Mouse (Mus musculus) limb, embryonic 12.5 days (tissue): ENCODE results near the gene Irf7. TPM values are rescaled to one million over a fixed set of nuclear protein-coding genes. Genes with fewer than 3 reads are reported as not detected.
"Not testable (repeated sequence)": the region's sequence is repeated elsewhere in the genome, so short reads cannot be mapped to it uniquely, and the experiment has no call there.

ENCODE experiments used
- ATAC-seq: fragments of 200-750 bp; cut with Nextera tagmentation; 2 replicates; pipeline ENCODE4 v1.8.0; 2017; ENCODE audit warnings: low read depth, moderate TSS enrichment; ENCODE audit not compliant: insufficient number of reproducible peaks, insufficient read depth, low FRiP score, low TSS enrichment
- H3K27ac ChIP-seq: fragments of 300-500 bp; sonication (generic); 2 replicates; pipeline ENCODE4 v1.5.1; 2016; ENCODE audit warnings: mild to moderate bottlenecking, moderate library complexity
- H3K27me3 ChIP-seq: fragments of 300-500 bp; sonication (generic); 2 replicates; pipeline ENCODE4 v1.6.1; 2016; ENCODE audit warnings: mild to moderate bottlenecking, moderate library complexity
- H3K36me3 ChIP-seq: fragments of 300-500 bp; sonication (generic); 2 replicates; pipeline ENCODE4 v1.6.1; 2016; ENCODE audit warnings: mild to moderate bottlenecking, moderate library complexity
- H3K4me1 ChIP-seq: fragments of 300-500 bp; sonication (generic); replicated peaks from 2 replicates; pipeline ENCODE4 v1.6.1; 2016
- H3K4me2 ChIP-seq: fragments of 300-500 bp; sonication (generic); 2 replicates; pipeline ENCODE4 v1.6.1; 2016; ENCODE audit warnings: mild to moderate bottlenecking, moderate library complexity
- H3K4me3 ChIP-seq: fragments of 300-500 bp; sonication (generic); replicated peaks from 2 replicates; pipeline ENCODE4 v1.5.1; 2016; ENCODE audit warnings: mild to moderate bottlenecking
- H3K9ac ChIP-seq: fragments of 300-500 bp; sonication (generic); replicated peaks from 2 replicates; pipeline ENCODE4 v1.6.1; 2016; ENCODE audit warnings: mild to moderate bottlenecking, moderate library complexity
- H3K9me3 ChIP-seq: fragments of 300-500 bp; sonication (generic); 2 replicates; pipeline ENCODE4 v1.6.1; 2016; ENCODE audit warnings: mild to moderate bottlenecking, moderate library complexity
- WGBS: fragments of 180-500 bp; shearing (Covaris S2); methylation state at CpG from one replicate; pipeline ENCODE4 v1.1.7; 2016; 5-methylcytosine and 5-hydroxymethylcytosine counted together
- polyA plus RNA-seq: library from polyadenylated mRNA; unstranded; fragments of >200 nt; fragmentation: Nextera tagmentation; extraction: Ambion mirVana; gene quantifications from 2 replicates; pipeline ENCODE4 v1.2.1, GENCODE M21; 2016

The Irf7 gene
- polyA plus RNA-seq, 1 experiment from 2014 or later = 0.51 TPM

GRCm38 (mm10) chr7:141275356-141275755 lies 9.1 kb upstream of the Irf7 start:
- no peak overlapping the region for H3K27ac ChIP-seq
- WGBS = 80% methylated on average over 9 of the region's 9 CpGs
- peaks cover 23% of the 10 kb centered on the region for H3K4me1 ChIP-seq
- peaks cover 21% of the 10 kb centered on the region for H3K27me3 ChIP-seq
- H3K9me3 ChIP-seq = no peaks in the 10 kb centered on the region
- no peak for ATAC-seq
- H3K9ac ChIP-seq = no peak overlapping the region
- no peak overlapping the region for H3K4me2 ChIP-seq
- no peak overlapping the region for H3K4me3 ChIP-seq
- H3K36me3 ChIP-seq = no peaks in the 10 kb centered on the region

- H3K9ac ChIP-seq = no peak overlapping the region
- no peaks in the 10 kb centered on the region for H3K9me3 ChIP-seq
- no peak overlapping the region for H3K27ac ChIP-seq
- no peak for ATAC-seq
- WGBS = 87% methylated on average over 3 of the region's 3 CpGs
- H3K4me3 ChIP-seq = no peak overlapping the region
- H3K4me2 ChIP-seq = no peak overlapping the region
- H3K4me1 ChIP-seq = peaks cover 13% of the 10 kb centered on the region; the same call in 1 of the 2 replicates
- peaks cover 4% of the 10 kb centered on the region; the same call in 1 of the 2 replicates for H3K27me3 ChIP-seq
- H3K36me3 ChIP-seq = no peaks in the 10 kb centered on the region
Observed at GRCm38 (mm10) chr7:141270631-141271030, 4.3 kb upstream of the Irf7 start.

- no peak for ATAC-seq
- Histone ChIP-seq H3K9me3 (no peaks in the 10 kb centered on the region), H3K4me2 (0 out of 2 replicates have a peak overlapping the region, but pooled peaks have one; percentile 1)
Observed at GRCm38 (mm10) chr7:141269273-141269545, 2.9 kb upstream of the Irf7 start.

GRCm38 (mm10) chr7:141268466-141269272 lies 2.4 kb upstream of the Irf7 start:
- Histone ChIP-seq H3K4me3 (no peak overlapping the region), H3K27me3 (peaks cover 4% of the 10 kb centered on the region; the same call in 1 of the 2 replicates), H3K9ac (no peak overlapping the region), H3K9me3 (no peaks in the 10 kb centered on the region), H3K4me2 (0 out of 2 replicates have a peak overlapping the region, but pooled peaks have one; percentile 1), H3K4me1 (peaks cover 17% of the 10 kb centered on the region; the same call in 1 of the 2 replicates), H3K36me3 (peaks cover 7% of the 10 kb centered on the region), H3K27ac (no peak overlapping the region)
- ATAC-seq = no peak
- WGBS = 79% methylated on average over 24 of the region's 24 CpGs

More at GRCm38 (mm10) chr7:141269273-141269545, 2.9 kb upstream of the Irf7 start:
- H3K4me3 ChIP-seq = no peak overlapping the region
- 85% methylated on average over 14 of the region's 14 CpGs for WGBS
- no peak overlapping the region for H3K9ac ChIP-seq
- peaks cover 2% of the 10 kb centered on the region for H3K36me3 ChIP-seq
- no peak overlapping the region for H3K27ac ChIP-seq
- H3K27me3 ChIP-seq = peaks cover 4% of the 10 kb centered on the region; the same call in 1 of the 2 replicates
- peaks cover 17% of the 10 kb centered on the region; the same call in 1 of the 2 replicates for H3K4me1 ChIP-seq

GRCm38 (mm10) chr7:141265411-141265738 lies 906 bp downstream of the Irf7 start:
- Histone ChIP-seq H3K36me3 (peaks cover 40% of the 10 kb centered on the region), H3K4me1 (peaks cover 17% of the 10 kb centered on the region; the same call in 1 of the 2 replicates), H3K27me3 (peaks cover 4% of the 10 kb centered on the region; the same call in 1 of the 2 replicates), H3K27ac (peak overlapping the region; percentile 47; the same call in 1 of the 2 replicates), H3K4me2 (peak overlapping the region; percentile 81), H3K9me3 (no peaks in the 10 kb centered on the region), H3K9ac (no peak overlapping the region), H3K4me3 (no peak overlapping the region; the same call in 1 of the 2 replicates)
- WGBS = 38% methylated on average over 11 of the region's 11 CpGs
- ATAC-seq = no peak

- Histone ChIP-seq H3K4me2 (peak overlapping the region; percentile 81), H3K27ac (no peak overlapping the region), H3K9ac (no peak overlapping the region), H3K4me1 (peaks cover 17% of the 10 kb centered on the region; the same call in 1 of the 2 replicates), H3K9me3 (no peaks in the 10 kb centered on the region), H3K27me3 (peaks cover 4% of the 10 kb centered on the region; the same call in 1 of the 2 replicates), H3K36me3 (peaks cover 45% of the 10 kb centered on the region), H3K4me3 (no peak overlapping the region)
- 30% methylated on average over 12 of the region's 12 CpGs for WGBS
- peak; percentile 53; the same call in 1 of the 2 replicates for ATAC-seq
Observed at GRCm38 (mm10) chr7:141264761-141265410, 1.4 kb downstream of the Irf7 start.

- Histone ChIP-seq H3K9ac (no peak overlapping the region), H3K4me3 (no peak overlapping the region), H3K36me3 (peaks cover 52% of the 10 kb centered on the region), H3K27ac (no peak overlapping the region), H3K27me3 (peaks cover 4% of the 10 kb centered on the region; the same call in 1 of the 2 replicates), H3K4me1 (peaks cover 17% of the 10 kb centered on the region; the same call in 1 of the 2 replicates), H3K9me3 (no peaks in the 10 kb centered on the region), H3K4me2 (no peak overlapping the region)
- no peak for ATAC-seq
- WGBS = 70% methylated on average over 11 of the region's 11 CpGs
Observed at GRCm38 (mm10) chr7:141264041-141264700, 2.1 kb downstream of the Irf7 start.

- H3K4me1 ChIP-seq = peaks cover 17% of the 10 kb centered on the region; the same call in 1 of the 2 replicates
- H3K36me3 ChIP-seq = peaks cover 58% of the 10 kb centered on the region
- no peak overlapping the region for H3K4me2 ChIP-seq
- H3K4me3 ChIP-seq = no peak overlapping the region
- H3K27ac ChIP-seq = no peak overlapping the region
- H3K9ac ChIP-seq = no peak overlapping the region
- whole genome bisulfite sequencing = 85% methylated on average over 13 of the region's 13 CpGs
- H3K27me3 ChIP-seq = peaks cover 4% of the 10 kb centered on the region; the same call in 1 of the 2 replicates
- no peak for ATAC-seq
- no peaks in the 10 kb centered on the region for H3K9me3 ChIP-seq
Observed at GRCm38 (mm10) chr7:141263640-141264039, 2.6 kb downstream of the Irf7 start.

- Histone ChIP-seq H3K36me3 (peaks cover 79% of the 10 kb centered on the region), H3K4me1 (peaks cover 15% of the 10 kb centered on the region; the same call in 1 of the 2 replicates), H3K27ac (no peak overlapping the region), H3K4me3 (no peak overlapping the region), H3K27me3 (peaks cover 4% of the 10 kb centered on the region; the same call in 1 of the 2 replicates), H3K4me2 (no peak overlapping the region), H3K9me3 (no peaks in the 10 kb centered on the region), H3K9ac (no peak overlapping the region)
- WGBS = 85% methylated on average over 3 of the region's 3 CpGs
- ATAC-seq = no peak
Observed at GRCm38 (mm10) chr7:141261480-141261879, 4.8 kb downstream of the Irf7 start.

- H3K4me1 ChIP-seq = no peaks in the 10 kb centered on the region
- WGBS = 92% methylated on average over 10 of the region's 10 CpGs
- H3K9ac ChIP-seq = no peak overlapping the region
- H3K27ac ChIP-seq = no peak overlapping the region
- no peaks in the 10 kb centered on the region for H3K9me3 ChIP-seq
- peaks cover 97% of the 10 kb centered on the region for H3K36me3 ChIP-seq
- H3K4me3 ChIP-seq = no peak overlapping the region
- no peak overlapping the region for H3K4me2 ChIP-seq
- no peak for ATAC-seq
- no peaks in the 10 kb centered on the region for H3K27me3 ChIP-seq
Observed at GRCm38 (mm10) chr7:141256159-141256558, 10.1 kb downstream of the Irf7 start.

GRCm38 (mm10) chr7:141250486-141250885 lies 15.8 kb downstream of the Irf7 start:
- not testable (repeated sequence) for H3K27me3 ChIP-seq, H3K4me2 ChIP-seq, H3K9ac ChIP-seq, H3K9me3 ChIP-seq, H3K27ac ChIP-seq, H3K4me3 ChIP-seq, H3K4me1 ChIP-seq, ATAC-seq
- 91% methylated on average over 4 of the region's 4 CpGs for WGBS
- peaks cover 97% of the 10 kb centered on the region for H3K36me3 ChIP-seq
